Mouse (Mus musculus): ENCODE measurements around the gene Psmb3. TPM values are rescaled to one million over a fixed set of nuclear protein-coding genes. Genes with fewer than 3 reads are reported as not detected.

Psmb3 gene
- total RNA-seq, 1 experiment from 2014 or later = 109 TPM

- no peak for ATAC-seq (replicated peaks; ENCODE audit: low read depth, poor library complexity, severe bottlenecking)
Observed at GRCm38 (mm10) chr11:97666221-97666620, 37.0 kb upstream of the Psmb3 start.

GRCm38 (mm10) chr11:97666794-97667193 is 36.4 kb upstream of the Psmb3 start:
- ATAC-seq (replicated peaks; ENCODE audit: low read depth, poor library complexity, severe bottlenecking) = no peak

GRCm38 (mm10) chr11:97668160-97668559 is 35.0 kb upstream of the Psmb3 start:
- ATAC-seq (replicated peaks; ENCODE audit: low read depth, poor library complexity, severe bottlenecking) = no peak

GRCm38 (mm10) chr11:97669268-97669667 is 33.9 kb upstream of the Psmb3 start:
- ATAC-seq (replicated peaks; ENCODE audit: low read depth, poor library complexity, severe bottlenecking) = no peak

GRCm38 (mm10) chr11:97669829-97670228 is 33.4 kb upstream of the Psmb3 start:
- no peak for ATAC-seq (replicated peaks; ENCODE audit: low read depth, poor library complexity, severe bottlenecking)

GRCm38 (mm10) chr11:97670234-97671176 is 32.7 kb upstream of the Psmb3 start:
- no peak for ATAC-seq (replicated peaks; ENCODE audit: low read depth, poor library complexity, severe bottlenecking)

GRCm38 (mm10) chr11:97671177-97671527 is 32.0 kb upstream of the Psmb3 start:
- no peak for ATAC-seq (replicated peaks; ENCODE audit: low read depth, poor library complexity, severe bottlenecking)

GRCm38 (mm10) chr11:97673148-97673547 is 30.1 kb upstream of the Psmb3 start:
- ATAC-seq (replicated peaks; ENCODE audit: low read depth, poor library complexity, severe bottlenecking) = no peak

- ATAC-seq (replicated peaks; ENCODE audit: low read depth, poor library complexity, severe bottlenecking) = no peak
Observed at GRCm38 (mm10) chr11:97676050-97676754, 27.0 kb upstream of the Psmb3 start.

- no peak for ATAC-seq (replicated peaks; ENCODE audit: low read depth, poor library complexity, severe bottlenecking)
Observed at GRCm38 (mm10) chr11:97677381-97677780, 25.8 kb upstream of the Psmb3 start.

- no peak for ATAC-seq (replicated peaks; ENCODE audit: low read depth, poor library complexity, severe bottlenecking)
Observed at GRCm38 (mm10) chr11:97677842-97678241, 25.4 kb upstream of the Psmb3 start.

- ATAC-seq (replicated peaks; ENCODE audit: low read depth, poor library complexity, severe bottlenecking) = no peak
Observed at GRCm38 (mm10) chr11:97678301-97678700, 24.9 kb upstream of the Psmb3 start.

- no peak for ATAC-seq (replicated peaks; ENCODE audit: low read depth, poor library complexity, severe bottlenecking)
Observed at GRCm38 (mm10) chr11:97680430-97680829, 22.8 kb upstream of the Psmb3 start.

GRCm38 (mm10) chr11:97682504-97683055 is 20.6 kb upstream of the Psmb3 start:
- ATAC-seq (replicated peaks; ENCODE audit: low read depth, poor library complexity, severe bottlenecking) = no peak

- ATAC-seq (replicated peaks; ENCODE audit: low read depth, poor library complexity, severe bottlenecking) = peak; percentile 49; the same call in 1 of the 2 replicates
Observed at GRCm38 (mm10) chr11:97684063-97684680, 19.0 kb upstream of the Psmb3 start.

GRCm38 (mm10) chr11:97684766-97685165 is 18.4 kb upstream of the Psmb3 start:
- ATAC-seq (replicated peaks; ENCODE audit: low read depth, poor library complexity, severe bottlenecking) = no peak

GRCm38 (mm10) chr11:97685613-97686321 is 17.4 kb upstream of the Psmb3 start, which contains the start of gene Cisd3:
TSS of gene Cisd3 (plus strand) at chr11:97685826.
- peak; percentile 78 for ATAC-seq (replicated peaks; ENCODE audit: low read depth, poor library complexity, severe bottlenecking)

GRCm38 (mm10) chr11:97686322-97686908 is 16.8 kb upstream of the Psmb3 start:
- no peak for ATAC-seq (replicated peaks; ENCODE audit: low read depth, poor library complexity, severe bottlenecking)

GRCm38 (mm10) chr11:97687061-97687460 is 16.1 kb upstream of the Psmb3 start:
- ATAC-seq (replicated peaks; ENCODE audit: low read depth, poor library complexity, severe bottlenecking) = no peak
